Mouse (Mus musculus) kidney, postnatal 0 days (tissue): ENCODE results near the gene Kdm5b. TPM values are rescaled to one million over a fixed set of nuclear protein-coding genes. Genes with fewer than 3 reads are reported as not detected.

Source experiments
- ATAC-seq: fragments of 200-750 bp; cut with Nextera tagmentation; replicated peaks from 2 replicates; pipeline ENCODE4 v1.8.0; 2017; ENCODE audit warnings: low read depth, moderate number of reproducible peaks, moderate TSS enrichment, moderate library complexity; ENCODE audit not compliant: low FRiP score
- DNase-seq: peaks from one replicate; pipeline ENCODE4 v3.0.0-alpha.2; 2016; ENCODE audit warnings: low spot score
- H3K27ac ChIP-seq: fragments of 300-500 bp; sonication (generic); 2 replicates; pipeline ENCODE4 v1.5.1; 2014; ENCODE audit warnings: mild to moderate bottlenecking
- H3K27me3 ChIP-seq: fragments of 300-500 bp; sonication (generic); 2 replicates; pipeline ENCODE4 v1.6.1; 2014; ENCODE audit warnings: low read length, mixed read lengths; ENCODE audit not compliant: insufficient read depth
- H3K36me3 ChIP-seq: fragments of 300-500 bp; sonication (generic); 2 replicates; pipeline ENCODE4 v1.6.1; 2014; ENCODE audit warnings: low read length, mixed read lengths; ENCODE audit not compliant: insufficient read depth
- H3K4me1 ChIP-seq: fragments of 300-500 bp; sonication (generic); replicated peaks from 2 replicates; pipeline ENCODE4 v1.6.1; 2014; ENCODE audit warnings: antibody characterized with exemption, low read length, mixed read lengths; ENCODE audit not compliant: insufficient read depth
- H3K4me2 ChIP-seq: fragments of 300-500 bp; sonication (generic); 2 replicates; pipeline ENCODE4 v1.6.1; 2014; ENCODE audit warnings: mild to moderate bottlenecking, low read length, moderate library complexity, mixed read lengths
- H3K4me3 ChIP-seq: fragments of 300-500 bp; sonication (generic); replicated peaks from 2 replicates; pipeline ENCODE4 v1.5.1; 2014; ENCODE audit warnings: low read depth, low read length
- H3K9ac ChIP-seq: fragments of 300-500 bp; sonication (generic); 2 replicates; pipeline ENCODE4 v1.6.1; 2014; ENCODE audit warnings: low read depth, low read length
- H3K9me3 ChIP-seq: fragments of 300-500 bp; sonication (generic); replicated peaks from 2 replicates; pipeline ENCODE4 v1.6.1; 2016; ENCODE audit warnings: low read length, inconsistent platforms, mixed read lengths
- CTCF ChIP-seq: IDR thresholded peaks from 2 replicates; pipeline ENCODE4 v1.5.1; 2016; ENCODE audit warnings: antibody characterized with exemption, low read depth, mild to moderate bottlenecking, moderate library complexity
- WGBS: fragments of 180-500 bp; shearing (Covaris S2); extraction: QIAGEN DNeasy Blood & Tissue Kit; methylation state at CpG from one replicate; pipeline ENCODE4 v1.1.7; 2014; 5-methylcytosine and 5-hydroxymethylcytosine counted together
- polyA plus RNA-seq: library from polyadenylated mRNA; unstranded; fragments of >200 nt; fragmentation: Nextera tagmentation; extraction: Ambion mirVana; gene quantifications from 2 replicates; pipeline ENCODE4 v1.2.1, GENCODE M21; 2015

The Kdm5b gene
- polyA plus RNA-seq, 1 experiment from 2014 or later, result 40.2 TPM

DNA sequence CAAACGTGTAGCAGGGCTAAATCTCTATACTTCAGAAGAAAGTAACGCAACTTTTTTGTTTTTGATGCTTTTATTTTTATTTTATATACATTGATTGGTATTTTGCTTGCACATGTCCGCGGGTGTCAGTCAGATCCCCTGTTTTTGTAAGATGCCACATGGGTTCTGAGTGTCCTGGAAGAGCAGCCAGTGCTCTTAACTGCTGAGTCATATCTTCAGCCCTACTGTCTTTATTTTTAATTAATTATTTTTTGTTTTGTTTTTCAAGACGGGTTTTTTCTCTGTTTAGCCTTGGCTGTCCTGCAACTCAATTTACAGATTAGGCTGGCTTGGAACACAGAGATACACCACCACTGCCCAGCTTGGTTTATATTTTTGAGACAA lies 14.0 kb downstream of the Kdm5b start:
- Histone ChIP-seq H3K9ac (no peak overlapping the region), H3K4me1 (no peaks in the 10 kb centered on the region), H3K4me3 (no peak overlapping the region), H3K36me3 (no peaks in the 10 kb centered on the region), H3K27ac (no peak overlapping the region), H3K9me3 (no peaks in the 10 kb centered on the region), H3K4me2 (no peak overlapping the region), H3K27me3 (no peaks in the 10 kb centered on the region)
- no peak for DNase-seq
- WGBS, result 74% methylated on average over 5 of the region's 5 CpGs
- no peak for ATAC-seq
- no peak for TF ChIP-seq CTCF

DNA sequence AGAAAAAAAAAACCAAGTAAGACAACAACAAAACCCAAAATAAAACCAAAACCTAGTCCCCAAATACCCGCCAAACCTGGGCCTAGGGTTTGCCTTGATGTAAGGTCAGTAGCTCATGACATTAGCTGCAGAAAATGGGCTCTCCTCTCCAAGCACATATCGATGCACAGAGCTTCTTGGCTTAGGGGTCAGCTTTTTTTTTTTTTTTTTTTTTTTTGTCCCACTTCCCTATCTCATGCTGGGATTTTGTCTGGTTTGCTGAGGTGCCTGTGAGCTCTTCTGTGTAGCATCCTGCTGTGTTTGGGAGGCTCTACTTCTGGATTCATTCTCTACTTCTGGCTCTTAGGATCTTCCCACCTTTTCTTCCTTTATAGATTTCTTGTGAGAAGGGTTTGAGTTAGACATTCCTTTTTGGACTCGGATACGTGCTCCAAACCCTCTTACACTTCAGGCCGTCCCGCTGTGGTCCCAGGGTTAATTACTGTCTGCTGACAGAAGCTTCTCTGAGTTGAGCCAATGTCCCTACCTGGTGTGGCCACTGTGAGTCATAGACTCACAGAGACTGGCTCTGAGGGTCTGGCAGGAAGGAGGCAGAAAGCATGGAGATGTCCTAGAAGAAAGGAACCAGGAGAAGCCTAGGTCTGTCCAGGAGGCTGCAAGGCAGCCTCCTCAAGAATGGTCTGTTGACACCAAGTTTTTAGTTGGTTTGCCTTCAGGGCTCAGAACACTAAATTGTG lies 17.6 kb downstream of the Kdm5b start:
- no peak for ATAC-seq
- TF ChIP-seq CTCF, result no peak
- 0 out of 2 replicates have a peak, but pooled peaks cover 2% of the 10 kb centered on the region for H3K36me3 ChIP-seq
- WGBS, result 84% methylated on average over 6 of the region's 6 CpGs
- H3K27me3 ChIP-seq, result no peaks in the 10 kb centered on the region
- H3K4me2 ChIP-seq, result no peak overlapping the region
- no peak overlapping the region for H3K4me3 ChIP-seq
- H3K9me3 ChIP-seq, result no peaks in the 10 kb centered on the region
- no peaks in the 10 kb centered on the region for H3K4me1 ChIP-seq
- DNase-seq, result no peak
- H3K9ac ChIP-seq, result no peak overlapping the region
- H3K27ac ChIP-seq, result no peak overlapping the region

GRCm38 (mm10) chr1:134580796-134581195 lies 20.8 kb downstream of the Kdm5b start:
- 87% methylated on average over 2 of the region's 2 CpGs for WGBS
- Histone ChIP-seq H3K9me3 (no peaks in the 10 kb centered on the region), H3K4me1 (no peaks in the 10 kb centered on the region), H3K27ac (no peak overlapping the region), H3K4me2 (no peak overlapping the region), H3K27me3 (no peaks in the 10 kb centered on the region), H3K9ac (no peak overlapping the region), H3K4me3 (no peak overlapping the region), H3K36me3 (0 out of 2 replicates have a peak, but pooled peaks cover 6% of the 10 kb centered on the region)
- DNase-seq, result no peak
- no peak for TF ChIP-seq CTCF
- ATAC-seq, result no peak

GRCm38 (mm10) chr1:134583560-134583959 lies 23.6 kb downstream of the Kdm5b start:
- H3K27me3 ChIP-seq, result no peaks in the 10 kb centered on the region

GRCm38 (mm10) chr1:134589676-134590075 lies 29.7 kb downstream of the Kdm5b start:
- DNase-seq, result no peak
- Histone ChIP-seq H3K4me3 (no peak overlapping the region), H3K36me3 (peaks cover 15% of the 10 kb centered on the region), H3K9me3 (no peaks in the 10 kb centered on the region), H3K4me2 (no peak overlapping the region), H3K27ac (no peak overlapping the region), H3K9ac (no peak overlapping the region), H3K4me1 (no peaks in the 10 kb centered on the region), H3K27me3 (no peaks in the 10 kb centered on the region)
- no peak for TF ChIP-seq CTCF
- no peak for ATAC-seq

More at GRCm38 (mm10) chr1:134583560-134583959, 23.6 kb downstream of the Kdm5b start:
- 45% methylated on average over 3 of the region's 3 CpGs for WGBS
- Histone ChIP-seq H3K9me3 (no peaks in the 10 kb centered on the region), H3K36me3 (0 out of 2 replicates have a peak, but pooled peaks cover 11% of the 10 kb centered on the region), H3K9ac (no peak overlapping the region), H3K27ac (no peak overlapping the region), H3K4me1 (no peaks in the 10 kb centered on the region), H3K4me3 (no peak overlapping the region), H3K4me2 (no peak overlapping the region)
- no peak for TF ChIP-seq CTCF
- ATAC-seq, result 0 out of 2 replicates have a peak, but pooled peaks have one; percentile 17
- DNase-seq, result peak; percentile 50

DNA sequence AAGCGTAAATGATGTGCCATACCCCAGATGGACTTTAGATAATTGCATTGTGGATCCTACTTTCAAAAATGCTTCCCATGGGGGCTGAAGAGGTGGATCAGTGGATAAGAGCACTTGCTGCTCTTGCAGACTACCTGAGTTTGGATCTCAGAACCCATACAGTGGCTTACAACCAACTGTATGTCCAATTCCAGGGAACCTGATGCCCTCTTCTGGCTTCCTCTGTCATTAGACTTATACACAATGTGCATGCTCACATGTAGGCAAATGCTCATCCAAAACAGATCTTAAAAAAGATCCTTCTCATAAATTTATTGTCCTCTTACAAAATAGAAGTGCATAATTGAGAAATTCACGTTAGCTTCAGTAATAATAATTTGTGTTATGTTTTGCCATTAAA lies 31.8 kb downstream of the Kdm5b start:
- 87% methylated on average over 2 of the region's 2 CpGs for WGBS
- no peak for ATAC-seq
- no peak for DNase-seq
- peaks cover 23% of the 10 kb centered on the region for H3K36me3 ChIP-seq
- no peak overlapping the region for H3K9ac ChIP-seq
- H3K9me3 ChIP-seq, result no peaks in the 10 kb centered on the region
- H3K4me3 ChIP-seq, result no peak overlapping the region
- H3K4me2 ChIP-seq, result no peak overlapping the region
- no peaks in the 10 kb centered on the region for H3K4me1 ChIP-seq
- TF ChIP-seq CTCF, result peak; percentile 40; the same call in 1 of the 2 replicates
- no peaks in the 10 kb centered on the region for H3K27me3 ChIP-seq
- no peak overlapping the region for H3K27ac ChIP-seq
